Mouse (Mus musculus): ENCODE results near the gene Fgfr2.

GRCm38 (mm10) chr7:130563880-130564279 is 2559.3 kb downstream of the Fgfr2 start:
- TF ChIP-seq CTCF (conservative IDR thresholded peaks at IDR 0.05; ENCODE audit: insufficient read depth, insufficient read length, low read depth, low read length) (no peak), POLR2A (IDR thresholded peaks at IDR 0.05; ENCODE audit: low read depth, low read length) (no peak)

All from kidney, adult 2 months (tissue).